Mouse (Mus musculus): ENCODE measurements at regions not wholly inside any gene's neighbourhood (a gene's known extent, or its start where the extent isn't known, plus 50 kb on each side); places are given as distances from the start of the nearest gene placed in this dataset.

GRCm38 (mm10) chr12:107539683-107540082 lies 51.3 kb downstream of the 3110018I06Rik start:
- CTCF ChIA-PET, result no interaction called here

GRCm38 (mm10) chr12:107541196-107541595 lies 52.8 kb downstream of the 3110018I06Rik start:
- POLR2A ChIA-PET, result interaction anchor here in 1 of 4 experiments (0.6 to 0.7 kb wide), 2 partner anchors 8 to 72 kb away, joined by 3 read pairs; no protein-coding TSS in a partner anchor
- CTCF ChIA-PET, result no interaction called here

More at GRCm38 (mm10) chr12:107539683-107540082, 51.3 kb downstream of the 3110018I06Rik start:
- POLR2A ChIA-PET, result interaction anchor here in 1 of 4 experiments (0.6 kb wide), 1 partner anchor 1068 kb away, joined by 4 read pairs; no protein-coding TSS in a partner anchor

GRCm38 (mm10) chr12:107547194-107547885 lies 58.9 kb downstream of the 3110018I06Rik start:
- POLR2A ChIA-PET, result no interaction called here
- CTCF ChIA-PET, result no interaction called here

GRCm38 (mm10) chr12:107547886-107548448 lies 59.5 kb downstream of the 3110018I06Rik start:
- ChIA-PET POLR2A (no interaction called here), CTCF (no interaction called here)

GRCm38 (mm10) chr12:107549452-107550296 lies 61.2 kb downstream of the 3110018I06Rik start:
- ChIA-PET CTCF (no interaction called here), POLR2A (interaction anchor here in 1 of 4 experiments (0.5 to 0.7 kb wide), 2 partner anchors 8 to 463 kb away, joined by 3 read pairs; no protein-coding TSS in a partner anchor)

- ChIA-PET POLR2A (no interaction called here), CTCF (no interaction called here)
These were observed 70.8 kb downstream of the 3110018I06Rik start for GRCm38 (mm10) chr12:107559191-107559590.

GRCm38 (mm10) chr12:107560100-107560499 lies 71.7 kb downstream of the 3110018I06Rik start:
- ChIA-PET CTCF (no interaction called here), POLR2A (interaction anchor here in 2 of 4 experiments (0.6 to 1.0 kb wide), 3 partner anchors 11 to 180 kb away, joined by 4 to 7 read pairs (median 5); no protein-coding TSS in a partner anchor)

GRCm38 (mm10) chr12:107572586-107572985 lies 84.2 kb downstream of the 3110018I06Rik start:
- ChIA-PET POLR2A (no interaction called here), CTCF (no interaction called here)

- CTCF ChIA-PET, result no interaction called here
- POLR2A ChIA-PET, result interaction anchor here in 1 of 4 experiments (0.5 kb wide), 1 partner anchor 430 kb away, joined by 3 read pairs; no protein-coding TSS in a partner anchor
These were observed 91.1 kb downstream of the 3110018I06Rik start for GRCm38 (mm10) chr12:107579508-107579907.

GRCm38 (mm10) chr12:107583151-107583720 lies 94.8 kb downstream of the 3110018I06Rik start:
- ChIA-PET POLR2A (no interaction called here), CTCF (no interaction called here)

- POLR2A ChIA-PET, result no interaction called here
- CTCF ChIA-PET, result no interaction called here
These were observed 97.3 kb downstream of the 3110018I06Rik start for GRCm38 (mm10) chr12:107585696-107586225.

GRCm38 (mm10) chr12:107596236-107596635 lies 107.8 kb downstream of the 3110018I06Rik start:
- ChIA-PET POLR2A (interaction anchor here in 1 of 4 experiments (0.7 kb wide), 1 partner anchor 114 kb away, joined by 6 read pairs; no protein-coding TSS in a partner anchor), CTCF (no interaction called here)

GRCm38 (mm10) chr12:107600576-107600975 lies 112.1 kb downstream of the 3110018I06Rik start:
- ChIA-PET CTCF (no interaction called here), POLR2A (interaction anchor here in 1 of 4 experiments (1.2 kb wide), 2 partner anchors 21 to 192 kb away, joined by 3 read pairs; no protein-coding TSS in a partner anchor)

GRCm38 (mm10) chr12:107608966-107609365 lies 120.5 kb downstream of the 3110018I06Rik start:
- CTCF ChIA-PET, result interaction anchor here in 1 of 4 experiments (0.8 kb wide), 1 partner anchor 83 kb away, joined by 3 read pairs; no protein-coding TSS in a partner anchor
- POLR2A ChIA-PET, result no interaction called here

GRCm38 (mm10) chr12:107609986-107610385 lies 121.6 kb downstream of the 3110018I06Rik start:
- CTCF ChIA-PET, result no interaction called here

GRCm38 (mm10) chr12:107617212-107617994 lies 129.0 kb downstream of the 3110018I06Rik start:
- CTCF ChIA-PET, result interaction anchor here in 1 of 4 experiments (0.6 kb wide), 1 partner anchor 1272 kb away, joined by 4 read pairs; no protein-coding TSS in a partner anchor
- POLR2A ChIA-PET, result no interaction called here

More at GRCm38 (mm10) chr12:107609986-107610385, 121.6 kb downstream of the 3110018I06Rik start:
- POLR2A ChIA-PET, result no interaction called here

- POLR2A ChIA-PET, result interaction anchor here in 1 of 4 experiments (0.9 kb wide), 1 partner anchor 40 kb away, joined by 3 read pairs; no protein-coding TSS in a partner anchor
- CTCF ChIA-PET, result no interaction called here
These were observed 136.0 kb downstream of the 3110018I06Rik start for GRCm38 (mm10) chr12:107624446-107624845.

- CTCF ChIA-PET, result no interaction called here
- POLR2A ChIA-PET, result no interaction called here
These were observed 159.6 kb downstream of the 3110018I06Rik start for GRCm38 (mm10) chr12:107648008-107648407.

Data from embryonic stem cell, embryonic (primary cell).